Mouse (Mus musculus) left cerebral cortex, postnatal 36 days (tissue): ENCODE results near the gene Atp6v1e2. TPM values are rescaled to one million over a fixed set of nuclear protein-coding genes. Genes with fewer than 3 reads are reported as not detected.

Source experiments
- DNase-seq, 2 experiments: peaks; one replicate each; pipeline ENCODE4 v3.0.0; 2021 to 2022; ENCODE audit warnings: low spot score in 2 of 2, mixed read lengths in 1 of 2
- intact Hi-C: fragments of 180-260 bp; cut with DNase I; formaldehyde crosslinking; loops from one replicate; pipeline ENCODE4 v1.15.1; 2025
- total RNA-seq, 2 experiments: library from RNA; stranded (reverse); gene quantifications; 2 replicates each; pipeline ENCODE4 v1.2.3; 2021

Atp6v1e2 gene
- total RNA-seq, 2 experiments from 2014 or later, result not detected

GRCm38 (mm10) chr17:86929981-86930380 is 17.7 kb downstream of the Atp6v1e2 start:
- intact Hi-C loops, result no loop called here

GRCm38 (mm10) chr17:86929355-86929754 is 18.3 kb downstream of the Atp6v1e2 start:
- DNase-seq, result no peak
- intact Hi-C loops, result no loop called here

More at GRCm38 (mm10) chr17:86929981-86930380, 17.7 kb downstream of the Atp6v1e2 start:
- no peak for DNase-seq

GRCm38 (mm10) chr17:86926836-86927235 is 20.9 kb downstream of the Atp6v1e2 start:
- intact Hi-C loops, result no loop called here
- no peak for DNase-seq

DNA sequence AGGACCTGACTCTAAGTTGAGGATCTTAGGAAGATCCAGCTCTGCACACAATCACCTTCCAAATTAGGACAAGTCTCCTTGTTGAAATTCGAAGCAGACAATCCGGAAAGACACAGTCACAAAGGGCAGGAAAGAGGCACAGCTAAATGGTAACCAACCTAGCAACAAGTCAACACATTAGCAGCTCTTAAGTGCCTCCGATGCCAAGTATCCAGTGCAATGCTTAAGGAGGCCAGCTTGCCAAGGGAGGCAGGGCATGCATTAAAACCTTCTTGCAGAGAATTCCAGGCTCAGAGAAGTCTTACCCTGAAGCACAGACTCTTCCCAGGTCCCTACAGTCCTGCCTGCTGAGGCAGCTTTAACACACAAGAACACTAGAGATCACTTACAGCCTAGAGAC is 23.0 kb downstream of the Atp6v1e2 start:
- intact Hi-C loops, result loop anchor here (5.0 kb wide), 1 partner anchor 38 kb away; the partner anchor contains the start of gene Rhoq
- no peak for DNase-seq

GRCm38 (mm10) chr17:86919729-86920128 is 28.0 kb downstream of the Atp6v1e2 start:
- no peak for DNase-seq
- intact Hi-C loops, result loop anchor here (2.0 to 5.0 kb wide), 2 partner anchors 43 to 125 kb away; partner anchors contain the start of gene Rhoq

GRCm38 (mm10) chr17:86918786-86919185 is 28.9 kb downstream of the Atp6v1e2 start:
- DNase-seq, result no peak
- intact Hi-C loops, result loop anchor here (2.0 kb wide), 1 partner anchor 126 kb away; no protein-coding TSS in a partner anchor

- no peak for DNase-seq
- intact Hi-C loops, result no loop called here
Observed at GRCm38 (mm10) chr17:86917048-86917447, 30.6 kb downstream of the Atp6v1e2 start, which contains the start of gene Tmem247. TSS of gene Tmem247 (plus strand) at chr17:86917348.

DNA sequence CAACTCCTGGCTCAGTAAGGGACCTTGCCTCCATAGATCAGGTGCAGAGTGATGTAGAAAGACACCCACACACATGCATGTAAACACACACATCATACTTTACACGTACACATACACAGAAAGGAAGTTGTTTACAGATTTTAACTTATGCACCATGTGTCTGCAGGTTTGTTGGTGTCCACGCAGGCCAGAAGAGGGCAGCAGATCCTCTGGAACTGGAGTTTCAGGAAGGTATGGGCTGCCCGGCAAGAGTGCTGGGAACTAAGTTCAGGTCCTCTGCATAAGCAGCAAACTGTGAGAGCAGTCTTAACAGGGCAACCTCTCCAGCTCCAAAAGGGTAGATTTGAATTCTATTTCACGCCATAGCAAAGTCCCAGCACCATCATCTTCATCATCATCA is 32.2 kb downstream of the Atp6v1e2 start:
- intact Hi-C loops, result no loop called here

DNA sequence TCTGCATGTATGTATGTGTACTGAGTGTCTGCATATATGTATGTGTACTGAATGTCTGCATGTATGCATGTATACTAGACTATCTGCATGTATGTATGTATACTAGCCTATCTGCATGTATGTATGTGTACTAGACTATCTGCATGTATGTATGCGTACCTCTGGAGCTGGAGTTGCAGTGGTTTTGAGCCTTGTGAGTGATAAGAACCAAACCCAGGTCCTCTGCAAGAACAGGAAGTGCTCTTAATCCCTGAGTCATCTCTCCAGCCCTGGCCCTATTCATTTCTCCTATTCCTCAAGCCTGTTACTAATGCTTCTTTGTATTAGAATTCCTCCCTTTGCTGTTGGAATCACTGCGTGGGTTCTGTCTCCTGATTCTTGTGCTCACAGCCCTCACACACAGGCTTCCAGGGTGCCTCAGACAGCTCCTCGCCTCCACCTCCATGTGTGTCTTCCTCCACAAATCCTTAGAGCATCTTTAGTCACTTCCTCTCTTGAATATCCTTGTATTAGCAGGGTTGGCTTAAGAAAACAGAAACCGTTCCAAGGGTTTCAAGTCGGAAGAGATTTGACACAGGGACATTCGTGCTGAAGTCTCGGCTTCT is 34.6 kb downstream of the Atp6v1e2 start:
- peak in 1 of 2 experiments; percentile 28 for DNase-seq
- intact Hi-C loops, result loop anchor here (5.0 kb wide), 1 partner anchor 334 kb away; no protein-coding TSS in a partner anchor

More for the DNA sequence above, 32.2 kb downstream of the Atp6v1e2 start:
- DNase-seq, result no peak

- intact Hi-C loops, result loop anchor here (5.0 kb wide), 1 partner anchor 336 kb away; no protein-coding TSS in a partner anchor
- DNase-seq, result no peak
Observed at GRCm38 (mm10) chr17:86911261-86911660, 36.4 kb downstream of the Atp6v1e2 start.

DNA sequence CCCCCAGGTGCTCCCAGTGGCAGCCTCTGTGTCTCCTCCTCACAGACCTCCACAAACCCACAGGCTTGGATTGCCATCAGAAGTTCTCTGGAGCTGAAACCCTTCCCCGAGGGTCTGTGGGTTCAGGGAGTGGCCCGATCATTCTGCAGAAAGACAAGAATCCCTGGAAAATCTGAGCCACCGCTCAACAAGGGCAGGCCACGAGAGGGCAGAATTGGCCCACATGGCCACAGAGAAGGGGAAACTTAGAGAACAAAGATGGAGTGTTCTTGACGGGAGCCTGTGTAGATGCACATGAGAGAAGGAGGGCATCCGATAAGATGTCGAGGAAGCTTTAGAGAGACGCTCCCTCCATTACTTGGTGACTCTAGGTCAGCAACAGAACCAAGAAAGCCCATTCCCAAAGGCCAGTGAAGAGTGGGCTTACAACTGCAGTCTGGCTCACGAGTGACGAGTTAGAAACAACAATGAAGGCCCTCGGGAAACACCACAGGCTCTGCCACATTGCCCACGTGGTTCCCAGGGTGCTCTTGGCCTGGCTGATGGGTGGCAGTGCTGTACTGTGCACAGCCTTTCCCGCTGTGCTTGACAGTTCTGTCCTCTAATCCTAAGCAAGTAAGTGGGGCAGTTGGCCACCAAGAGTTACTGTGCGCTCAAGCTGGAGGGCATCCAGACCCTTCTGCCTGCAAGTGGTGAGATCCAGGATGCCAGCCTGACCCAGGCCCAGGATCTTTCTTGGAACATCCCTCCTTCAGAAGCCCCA is 37.8 kb downstream of the Atp6v1e2 start:
- peak; percentile 26 to 38 for DNase-seq
- intact Hi-C loops, result loop anchor here (5.0 kb wide), 5 partner anchors 93 to 748 kb away; no protein-coding TSS in a partner anchor

GRCm38 (mm10) chr17:86908316-86908715 is 39.4 kb downstream of the Atp6v1e2 start:
- no peak for DNase-seq
- intact Hi-C loops, result loop anchor here (5.0 kb wide), 4 partner anchors 91 to 746 kb away; no protein-coding TSS in a partner anchor

- no peak for DNase-seq
Observed at GRCm38 (mm10) chr17:86907092-86907491, 40.6 kb downstream of the Atp6v1e2 start.

DNA sequence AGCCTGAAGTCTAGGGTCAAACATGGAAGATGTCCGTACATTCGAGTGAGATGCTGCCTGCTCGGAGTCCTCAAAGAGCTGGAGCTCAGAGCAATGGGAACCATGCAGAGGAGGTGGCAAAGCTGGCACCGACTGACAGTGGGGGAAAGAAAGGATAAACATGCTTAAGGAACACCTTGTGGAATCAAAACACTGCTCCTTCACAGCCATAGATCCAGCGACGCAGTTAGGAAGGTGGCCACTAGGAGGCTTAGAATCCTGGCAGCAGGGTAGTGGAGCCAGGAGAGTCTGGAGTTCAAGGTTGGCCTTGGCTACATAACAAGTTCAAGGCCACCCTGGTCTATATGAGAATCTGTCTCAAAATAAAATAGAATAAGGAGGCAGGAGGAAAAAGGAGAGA is 41.1 kb downstream of the Atp6v1e2 start:
- no peak for DNase-seq
- intact Hi-C loops, result loop anchor here (1.0 to 5.0 kb wide), 6 partner anchors 89 to 744 kb away; no protein-coding TSS in a partner anchor

More at GRCm38 (mm10) chr17:86907092-86907491, 40.6 kb downstream of the Atp6v1e2 start:
- intact Hi-C loops, result loop anchor here (2.0 to 5.0 kb wide), 5 partner anchors 90 to 745 kb away; no protein-coding TSS in a partner anchor

- peak; percentile 72 to 79 for DNase-seq
- intact Hi-C loops, result loop anchor here (1.0 to 5.0 kb wide), 6 partner anchors 89 to 744 kb away; no protein-coding TSS in a partner anchor
Observed at GRCm38 (mm10) chr17:86906136-86906461, 41.6 kb downstream of the Atp6v1e2 start.

DNA sequence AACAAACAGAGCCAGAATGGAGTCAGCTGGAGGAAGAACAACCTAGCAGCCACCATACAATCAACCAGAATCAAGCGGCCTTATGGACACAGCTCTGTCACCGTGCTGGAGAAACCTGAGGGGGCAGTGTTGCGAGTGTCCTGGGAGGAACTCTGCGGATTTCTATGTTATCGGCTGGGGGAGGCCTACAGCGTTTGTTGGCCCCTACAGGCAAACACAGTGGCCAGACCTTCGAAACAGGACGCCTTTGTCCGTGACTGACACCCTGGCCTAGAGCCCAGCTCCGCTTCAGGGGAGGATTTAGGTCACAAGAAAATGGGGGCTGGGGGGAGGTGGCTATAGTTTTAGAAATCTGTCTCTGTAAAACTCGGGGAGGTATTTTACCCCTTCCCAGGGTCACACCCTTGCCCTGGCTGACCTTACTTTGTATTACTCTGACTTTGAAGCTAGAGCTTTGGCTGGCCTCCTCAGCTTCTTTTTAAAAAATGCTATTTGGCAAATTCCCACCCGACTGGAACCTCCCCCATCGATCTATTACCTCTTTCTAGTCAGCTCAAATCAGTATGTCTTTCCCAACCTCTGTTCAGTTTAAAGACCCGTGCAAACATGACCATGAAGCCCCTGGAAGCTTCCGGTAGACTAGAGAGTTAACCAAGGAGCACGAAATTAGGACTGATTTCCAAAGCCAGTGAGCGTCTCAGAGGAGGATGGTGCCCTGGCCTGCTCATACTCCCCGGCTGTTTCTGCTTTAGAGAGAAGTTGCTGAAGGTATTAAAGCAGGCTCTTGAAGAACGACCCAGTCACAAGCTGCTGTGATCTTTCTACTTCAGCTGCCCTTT is 42.2 kb downstream of the Atp6v1e2 start:
- peak; percentile 23 to 36 for DNase-seq
- intact Hi-C loops, result loop anchor here (1.0 to 5.0 kb wide), 7 partner anchors 88 to 743 kb away; no protein-coding TSS in a partner anchor

GRCm38 (mm10) chr17:86904206-86904605 is 43.5 kb downstream of the Atp6v1e2 start:
- DNase-seq, result no peak

DNA sequence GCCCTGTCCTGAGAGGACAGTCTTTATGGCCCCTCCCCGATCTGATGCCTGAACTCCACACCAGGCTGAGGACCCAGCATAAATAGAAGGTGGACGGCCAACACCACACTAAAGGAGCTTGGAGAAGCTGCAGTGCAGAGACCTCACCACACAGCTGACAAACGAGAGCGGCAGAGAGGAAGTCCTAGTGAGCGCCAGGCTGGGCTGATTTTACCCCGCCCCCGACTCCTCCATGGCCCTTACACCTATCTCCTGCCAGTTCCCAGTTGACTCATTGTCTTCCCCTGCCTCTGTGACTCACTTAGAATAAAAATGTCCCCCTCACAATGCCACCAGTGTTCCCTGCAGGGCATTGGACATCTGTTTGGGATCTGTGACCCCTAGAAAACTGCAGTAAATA is 44.1 kb downstream of the Atp6v1e2 start:
- intact Hi-C loops, result no loop called here
- DNase-seq, result no peak

More at GRCm38 (mm10) chr17:86904206-86904605, 43.5 kb downstream of the Atp6v1e2 start:
- intact Hi-C loops, result loop anchor here (2.0 kb wide), 1 partner anchor 367 kb away; no protein-coding TSS in a partner anchor

DNA sequence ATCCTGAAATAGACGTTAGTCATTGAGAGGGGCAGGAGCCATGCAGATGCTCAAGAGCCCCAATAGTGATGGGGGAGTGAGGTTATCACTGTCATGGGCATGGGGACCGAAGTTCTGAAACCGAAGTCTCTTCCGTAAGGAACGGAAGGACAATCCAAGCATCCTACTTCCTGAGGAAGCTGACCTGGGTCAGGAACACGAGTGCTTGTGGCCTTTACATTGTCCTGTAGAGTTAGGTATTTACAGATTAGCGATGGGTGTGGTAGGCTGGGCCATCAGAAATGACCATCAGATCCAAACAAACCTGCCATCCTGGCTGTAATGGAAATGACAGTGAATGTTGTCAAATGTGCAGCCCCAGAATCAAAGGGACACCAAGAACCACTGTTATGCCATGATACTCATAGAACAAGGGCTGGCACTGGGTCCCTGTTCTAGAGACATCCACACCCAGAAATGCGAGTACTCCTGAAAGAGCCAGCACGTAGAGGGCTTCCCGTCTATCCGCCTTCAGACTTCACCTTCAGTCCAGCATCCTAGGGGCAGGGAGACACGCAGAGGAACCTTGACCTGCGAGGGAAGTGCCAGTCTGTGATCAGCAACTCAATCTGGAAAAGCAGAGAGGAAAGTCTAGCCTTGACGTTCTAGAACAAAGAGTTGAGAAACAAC is 45.2 kb downstream of the Atp6v1e2 start:
- intact Hi-C loops, result no loop called here
- DNase-seq, result no peak
